Mouse (Mus musculus): ENCODE measurements at regions not wholly inside any gene's neighbourhood (a gene's known extent, or its start where the extent isn't known, plus 50 kb on each side); places are given as distances from the start of the nearest gene placed in this dataset.

GRCm38 (mm10) chr13:16745644-16746043 is 734.0 kb downstream of the Inhba start:
- Histone ChIP-seq H3K4me1 (ENCODE audit: control insufficient read depth, insufficient read depth, low read length) (no peaks in the 10 kb centered on the region), H3K9me3 (replicated peaks; ENCODE audit: control insufficient read depth, low read length) (no peaks in the 10 kb centered on the region), H3K9ac (ENCODE audit: low read depth, low read length) (no peak overlapping the region), H3K27ac (ENCODE audit: low read depth, low read length) (no peak overlapping the region), H3K4me3 (ENCODE audit: low read depth, low read length) (no peak overlapping the region), H3K36me3 (ENCODE audit: control insufficient read depth, insufficient read depth, low read length) (no peaks in the 10 kb centered on the region), H3K27me3 (ENCODE audit: control insufficient read depth, insufficient read depth, low read length) (no peaks in the 10 kb centered on the region), H3K4me2 (no peak overlapping the region)
- ATAC-seq (replicated peaks; ENCODE audit: insufficient number of reproducible peaks, low FRiP score, low TSS enrichment): no peak
- WGBS (ENCODE audit: insufficient replicate concordance): 85% methylated on average over 1 of the region's 1 CpGs

GRCm38 (mm10) chr13:16746451-16746850 is 734.8 kb downstream of the Inhba start:
- no peaks in the 10 kb centered on the region for H3K4me1 ChIP-seq (ENCODE audit: control insufficient read depth, insufficient read depth, low read length)
- no peak overlapping the region for H3K27ac ChIP-seq (ENCODE audit: low read depth, low read length)
- no peaks in the 10 kb centered on the region for H3K9me3 ChIP-seq (replicated peaks; ENCODE audit: control insufficient read depth, low read length)
- H3K4me3 ChIP-seq (ENCODE audit: low read depth, low read length): no peak overlapping the region
- H3K36me3 ChIP-seq (ENCODE audit: control insufficient read depth, insufficient read depth, low read length): no peaks in the 10 kb centered on the region
- H3K27me3 ChIP-seq (ENCODE audit: control insufficient read depth, insufficient read depth, low read length): no peaks in the 10 kb centered on the region
- 64% methylated on average over 1 of the region's 1 CpGs for WGBS (ENCODE audit: insufficient replicate concordance)
- H3K9ac ChIP-seq (ENCODE audit: low read depth, low read length): no peak overlapping the region
- H3K4me2 ChIP-seq: no peak overlapping the region
- no peak for ATAC-seq (replicated peaks; ENCODE audit: insufficient number of reproducible peaks, low FRiP score, low TSS enrichment)

DNA sequence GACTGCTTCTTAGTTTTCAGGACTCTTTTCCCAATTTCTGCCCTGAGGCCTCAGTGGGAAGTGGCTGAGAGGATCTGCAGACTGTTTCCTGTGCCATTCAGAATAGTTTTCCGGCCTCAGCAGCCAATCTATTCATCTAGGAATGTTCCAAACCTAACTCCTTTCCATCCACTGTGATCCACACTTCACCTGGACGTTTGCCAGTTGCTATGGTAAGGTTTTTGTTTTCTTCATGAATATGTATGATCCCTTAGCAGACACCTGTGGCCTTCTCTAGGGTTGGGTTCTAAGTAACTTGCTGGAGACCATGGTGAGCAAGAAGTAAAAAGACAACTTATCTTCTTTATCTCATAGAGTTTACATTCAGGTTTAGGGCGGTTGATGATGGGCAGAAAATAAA is 744.6 kb downstream of the Inhba start:
- Histone ChIP-seq H3K27me3 (ENCODE audit: control insufficient read depth, insufficient read depth, low read length) (no peaks in the 10 kb centered on the region), H3K9ac (ENCODE audit: low read depth, low read length) (no peak overlapping the region), H3K4me1 (ENCODE audit: control insufficient read depth, insufficient read depth, low read length) (no peaks in the 10 kb centered on the region), H3K4me2 (no peak overlapping the region), H3K4me3 (ENCODE audit: low read depth, low read length) (no peak overlapping the region), H3K27ac (ENCODE audit: low read depth, low read length) (no peak overlapping the region), H3K9me3 (replicated peaks; ENCODE audit: control insufficient read depth, low read length) (no peaks in the 10 kb centered on the region), H3K36me3 (ENCODE audit: control insufficient read depth, insufficient read depth, low read length) (no peaks in the 10 kb centered on the region)
- ATAC-seq (replicated peaks; ENCODE audit: insufficient number of reproducible peaks, low FRiP score, low TSS enrichment): no peak
- 51% methylated on average over 3 of the region's 3 CpGs for WGBS (ENCODE audit: insufficient replicate concordance)

GRCm38 (mm10) chr13:16760045-16760444 is 748.4 kb downstream of the Inhba start:
- no peak for ATAC-seq (replicated peaks; ENCODE audit: insufficient number of reproducible peaks, low FRiP score, low TSS enrichment)
- no peak overlapping the region for H3K4me2 ChIP-seq
- no peaks in the 10 kb centered on the region for H3K4me1 ChIP-seq (ENCODE audit: control insufficient read depth, insufficient read depth, low read length)
- H3K27ac ChIP-seq (ENCODE audit: low read depth, low read length): no peak overlapping the region
- no peaks in the 10 kb centered on the region for H3K27me3 ChIP-seq (ENCODE audit: control insufficient read depth, insufficient read depth, low read length)
- no peaks in the 10 kb centered on the region for H3K36me3 ChIP-seq (ENCODE audit: control insufficient read depth, insufficient read depth, low read length)
- H3K9ac ChIP-seq (ENCODE audit: low read depth, low read length): no peak overlapping the region
- no peak overlapping the region for H3K4me3 ChIP-seq (ENCODE audit: low read depth, low read length)
- H3K9me3 ChIP-seq (replicated peaks; ENCODE audit: control insufficient read depth, low read length): no peaks in the 10 kb centered on the region

GRCm38 (mm10) chr13:16761415-16761814 is 749.8 kb downstream of the Inhba start:
- H3K27me3 ChIP-seq (ENCODE audit: control insufficient read depth, insufficient read depth, low read length): no peaks in the 10 kb centered on the region
- H3K36me3 ChIP-seq (ENCODE audit: control insufficient read depth, insufficient read depth, low read length): no peaks in the 10 kb centered on the region
- H3K9me3 ChIP-seq (replicated peaks; ENCODE audit: control insufficient read depth, low read length): no peaks in the 10 kb centered on the region
- no peak overlapping the region for H3K4me3 ChIP-seq (ENCODE audit: low read depth, low read length)
- H3K4me1 ChIP-seq (ENCODE audit: control insufficient read depth, insufficient read depth, low read length): no peaks in the 10 kb centered on the region
- 56% methylated on average over 4 of the region's 4 CpGs for WGBS (ENCODE audit: insufficient replicate concordance)
- H3K27ac ChIP-seq (ENCODE audit: low read depth, low read length): no peak overlapping the region
- no peak overlapping the region for H3K4me2 ChIP-seq
- ATAC-seq (replicated peaks; ENCODE audit: insufficient number of reproducible peaks, low FRiP score, low TSS enrichment): no peak
- H3K9ac ChIP-seq (ENCODE audit: low read depth, low read length): no peak overlapping the region

- ATAC-seq (replicated peaks; ENCODE audit: insufficient number of reproducible peaks, low FRiP score, low TSS enrichment): no peak
- H3K4me1 ChIP-seq (ENCODE audit: control insufficient read depth, insufficient read depth, low read length): no peaks in the 10 kb centered on the region
- no peak overlapping the region for H3K4me2 ChIP-seq
- no peaks in the 10 kb centered on the region for H3K36me3 ChIP-seq (ENCODE audit: control insufficient read depth, insufficient read depth, low read length)
- no peak overlapping the region for H3K27ac ChIP-seq (ENCODE audit: low read depth, low read length)
- H3K9ac ChIP-seq (ENCODE audit: low read depth, low read length): no peak overlapping the region
- no peak overlapping the region for H3K4me3 ChIP-seq (ENCODE audit: low read depth, low read length)
- H3K9me3 ChIP-seq (replicated peaks; ENCODE audit: control insufficient read depth, low read length): no peaks in the 10 kb centered on the region
- no peaks in the 10 kb centered on the region for H3K27me3 ChIP-seq (ENCODE audit: control insufficient read depth, insufficient read depth, low read length)
- WGBS (ENCODE audit: insufficient replicate concordance): 79% methylated on average over 8 of the region's 8 CpGs
Observed at GRCm38 (mm10) chr13:16762326-16762725, 750.7 kb downstream of the Inhba start.

GRCm38 (mm10) chr13:16762727-16763512 is 751.3 kb downstream of the Inhba start:
- Histone ChIP-seq H3K36me3 (ENCODE audit: control insufficient read depth, insufficient read depth, low read length) (no peaks in the 10 kb centered on the region), H3K4me3 (ENCODE audit: low read depth, low read length) (no peak overlapping the region), H3K9ac (ENCODE audit: low read depth, low read length) (no peak overlapping the region), H3K4me2 (no peak overlapping the region), H3K27me3 (ENCODE audit: control insufficient read depth, insufficient read depth, low read length) (no peaks in the 10 kb centered on the region), H3K4me1 (ENCODE audit: control insufficient read depth, insufficient read depth, low read length) (no peaks in the 10 kb centered on the region), H3K9me3 (replicated peaks; ENCODE audit: control insufficient read depth, low read length) (no peaks in the 10 kb centered on the region), H3K27ac (ENCODE audit: low read depth, low read length) (no peak overlapping the region)
- no peak for ATAC-seq (replicated peaks; ENCODE audit: insufficient number of reproducible peaks, low FRiP score, low TSS enrichment)
- 77% methylated on average over 8 of the region's 8 CpGs for WGBS (ENCODE audit: insufficient replicate concordance)

DNA sequence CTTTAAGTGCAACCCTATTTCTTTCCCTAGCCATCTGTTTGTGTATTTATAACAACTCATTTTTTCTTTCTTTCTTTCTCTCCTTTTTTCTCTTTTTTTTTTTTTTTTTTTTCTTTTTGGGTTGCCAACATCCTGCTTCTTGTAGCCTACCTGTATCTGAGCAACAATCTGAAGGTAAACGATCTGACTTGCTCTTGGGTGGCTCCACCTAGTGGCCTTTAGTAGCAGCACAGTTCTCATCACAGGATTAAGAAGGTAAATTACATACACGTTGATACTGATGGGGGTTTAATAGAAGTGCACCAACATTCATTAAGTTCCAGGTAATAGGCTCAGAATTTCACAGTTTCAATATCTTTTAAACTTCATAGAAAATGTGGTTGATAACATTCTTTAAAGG is 752.1 kb downstream of the Inhba start:
- 14% methylated on average over 2 of the region's 2 CpGs for WGBS (ENCODE audit: insufficient replicate concordance)
- no peaks in the 10 kb centered on the region for H3K27me3 ChIP-seq (ENCODE audit: control insufficient read depth, insufficient read depth, low read length)
- no peak for ATAC-seq (replicated peaks; ENCODE audit: insufficient number of reproducible peaks, low FRiP score, low TSS enrichment)
- H3K4me2 ChIP-seq: no peak overlapping the region
- no peak overlapping the region for H3K9ac ChIP-seq (ENCODE audit: low read depth, low read length)
- no peaks in the 10 kb centered on the region for H3K36me3 ChIP-seq (ENCODE audit: control insufficient read depth, insufficient read depth, low read length)
- no peak overlapping the region for H3K4me3 ChIP-seq (ENCODE audit: low read depth, low read length)
- no peak overlapping the region for H3K27ac ChIP-seq (ENCODE audit: low read depth, low read length)
- no peaks in the 10 kb centered on the region for H3K9me3 ChIP-seq (replicated peaks; ENCODE audit: control insufficient read depth, low read length)
- no peaks in the 10 kb centered on the region for H3K4me1 ChIP-seq (ENCODE audit: control insufficient read depth, insufficient read depth, low read length)

GRCm38 (mm10) chr13:16769409-16769808 is 757.8 kb downstream of the Inhba start:
- no peaks in the 10 kb centered on the region for H3K9me3 ChIP-seq (replicated peaks; ENCODE audit: control insufficient read depth, low read length)
- no peaks in the 10 kb centered on the region for H3K27me3 ChIP-seq (ENCODE audit: control insufficient read depth, insufficient read depth, low read length)
- H3K4me1 ChIP-seq (ENCODE audit: control insufficient read depth, insufficient read depth, low read length): no peaks in the 10 kb centered on the region
- H3K27ac ChIP-seq (ENCODE audit: low read depth, low read length): no peak overlapping the region
- ATAC-seq (replicated peaks; ENCODE audit: insufficient number of reproducible peaks, low FRiP score, low TSS enrichment): no peak
- no peak overlapping the region for H3K9ac ChIP-seq (ENCODE audit: low read depth, low read length)
- H3K4me3 ChIP-seq (ENCODE audit: low read depth, low read length): no peak overlapping the region
- WGBS (ENCODE audit: insufficient replicate concordance): 47% methylated on average over 2 of the region's 2 CpGs
- H3K36me3 ChIP-seq (ENCODE audit: control insufficient read depth, insufficient read depth, low read length): no peaks in the 10 kb centered on the region
- H3K4me2 ChIP-seq: no peak overlapping the region
